Mouse (Mus musculus) intestine, embryonic 15.5 days (tissue): Measurements from ENCODE around the gene Prkce. TPM values are rescaled to one million over a fixed set of nuclear protein-coding genes. Genes with fewer than 3 reads are reported as not detected.

Source experiments
- ATAC-seq: fragments of 200-750 bp; cut with Nextera tagmentation; 2 replicates; pipeline ENCODE4 v1.8.0; 2017; ENCODE audit warnings: moderate TSS enrichment, moderate library complexity
- H3K27ac ChIP-seq: fragments of 300-500 bp; sonication (generic); 2 replicates; pipeline ENCODE4 v1.5.1; 2015; ENCODE audit warnings: mild to moderate bottlenecking, inconsistent platforms
- H3K27me3 ChIP-seq: fragments of 300-500 bp; sonication (generic); replicated peaks from 2 replicates; pipeline ENCODE4 v1.6.1; 2015; ENCODE audit warnings: inconsistent platforms
- H3K36me3 ChIP-seq: fragments of 300-500 bp; sonication (generic); 2 replicates; pipeline ENCODE4 v1.6.1; 2015; ENCODE audit warnings: inconsistent platforms
- H3K4me1 ChIP-seq: fragments of 300-500 bp; sonication (generic); replicated peaks from 2 replicates; pipeline ENCODE4 v1.6.1; 2015; ENCODE audit warnings: inconsistent platforms
- H3K4me2 ChIP-seq: fragments of 300-500 bp; sonication (generic); replicated peaks from 2 replicates; pipeline ENCODE4 v1.6.1; 2015; ENCODE audit warnings: mild to moderate bottlenecking, inconsistent platforms
- H3K4me3 ChIP-seq: fragments of 300-500 bp; sonication (generic); replicated peaks from 2 replicates; pipeline ENCODE4 v1.5.1; 2015; ENCODE audit warnings: inconsistent platforms
- H3K9ac ChIP-seq: fragments of 300-500 bp; sonication (generic); 2 replicates; pipeline ENCODE4 v1.6.1; 2015; ENCODE audit warnings: inconsistent platforms
- H3K9me3 ChIP-seq: fragments of 300-500 bp; sonication (generic); 2 replicates; pipeline ENCODE4 v1.6.1; 2016; ENCODE audit warnings: inconsistent platforms
- WGBS: fragments of 180-500 bp; shearing (Covaris S2); methylation state at CpG from one replicate; pipeline ENCODE4 v1.1.7; 2015; 5-methylcytosine and 5-hydroxymethylcytosine counted together
- polyA plus RNA-seq: library from polyadenylated mRNA; unstranded; fragments of >200 nt; fragmentation: Nextera tagmentation; extraction: Ambion mirVana; gene quantifications from 2 replicates; pipeline ENCODE4 v1.2.1, GENCODE M21; 2015

The Prkce gene
- polyA plus RNA-seq, 1 experiment from 2014 or later = 6.6 TPM

- no peak for ATAC-seq
- Histone ChIP-seq H3K9me3 (no peaks in the 10 kb centered on the region), H3K36me3 (no peaks in the 10 kb centered on the region), H3K27me3 (no peaks in the 10 kb centered on the region), H3K4me1 (peaks cover 20% of the 10 kb centered on the region), H3K27ac (no peak overlapping the region), H3K9ac (no peak overlapping the region), H3K4me3 (no peak overlapping the region), H3K4me2 (no peak overlapping the region)
- WGBS = 53% methylated on average over 7 of the region's 7 CpGs
Measured at GRCm38 (mm10) chr17:86355772-86356451, 188.3 kb downstream of the Prkce start.

- 30% methylated on average over 5 of the region's 5 CpGs for WGBS
- H3K4me1 ChIP-seq = peaks cover 13% of the 10 kb centered on the region
- no peak overlapping the region for H3K27ac ChIP-seq
- no peaks in the 10 kb centered on the region for H3K9me3 ChIP-seq
- H3K36me3 ChIP-seq = no peaks in the 10 kb centered on the region
- H3K4me3 ChIP-seq = no peak overlapping the region
- no peak overlapping the region for H3K9ac ChIP-seq
- peak; percentile 62 for ATAC-seq
- H3K4me2 ChIP-seq = no peak overlapping the region
- no peaks in the 10 kb centered on the region for H3K27me3 ChIP-seq
Measured at GRCm38 (mm10) chr17:86358388-86358787, 190.8 kb downstream of the Prkce start.

GRCm38 (mm10) chr17:86358847-86359246 lies 191.3 kb downstream of the Prkce start:
- Histone ChIP-seq H3K27ac (0 out of 2 replicates have a peak overlapping the region, but pooled peaks have one; percentile 14), H3K36me3 (no peaks in the 10 kb centered on the region), H3K4me1 (peaks cover 13% of the 10 kb centered on the region), H3K27me3 (no peaks in the 10 kb centered on the region), H3K4me2 (no peak overlapping the region), H3K9me3 (no peaks in the 10 kb centered on the region), H3K9ac (no peak overlapping the region), H3K4me3 (no peak overlapping the region)
- 47% methylated on average over 4 of the region's 4 CpGs for WGBS
- no peak for ATAC-seq

- no peak for ATAC-seq
- no peak overlapping the region for H3K4me2 ChIP-seq
- 96% methylated on average over 3 of the region's 3 CpGs for WGBS
- no peak overlapping the region for H3K9ac ChIP-seq
- no peaks in the 10 kb centered on the region for H3K27me3 ChIP-seq
- H3K9me3 ChIP-seq = no peaks in the 10 kb centered on the region
- H3K27ac ChIP-seq = no peak overlapping the region
- H3K4me1 ChIP-seq = peaks cover 19% of the 10 kb centered on the region
- no peaks in the 10 kb centered on the region for H3K36me3 ChIP-seq
- H3K4me3 ChIP-seq = no peak overlapping the region
Measured at GRCm38 (mm10) chr17:86360849-86361248, 193.3 kb downstream of the Prkce start.

GRCm38 (mm10) chr17:86363356-86363755 lies 195.8 kb downstream of the Prkce start:
- no peak for ATAC-seq
- WGBS = 64% methylated on average over 5 of the region's 5 CpGs
- no peak overlapping the region for H3K9ac ChIP-seq

GRCm38 (mm10) chr17:86364349-86365075 lies 196.9 kb downstream of the Prkce start:
- 45% methylated on average over 16 of the region's 16 CpGs for WGBS
- H3K4me2 ChIP-seq = no peak overlapping the region
- H3K27ac ChIP-seq = no peak overlapping the region
- H3K4me3 ChIP-seq = no peak overlapping the region
- H3K27me3 ChIP-seq = no peaks in the 10 kb centered on the region
- H3K9me3 ChIP-seq = no peaks in the 10 kb centered on the region
- peaks cover 13% of the 10 kb centered on the region; the same call in 1 of the 2 replicates for H3K4me1 ChIP-seq
- no peaks in the 10 kb centered on the region for H3K36me3 ChIP-seq
- no peak for ATAC-seq
- no peak overlapping the region for H3K9ac ChIP-seq

More at GRCm38 (mm10) chr17:86363356-86363755, 195.8 kb downstream of the Prkce start:
- Histone ChIP-seq H3K4me1 (peaks cover 19% of the 10 kb centered on the region), H3K36me3 (no peaks in the 10 kb centered on the region), H3K27me3 (no peaks in the 10 kb centered on the region), H3K9me3 (no peaks in the 10 kb centered on the region), H3K4me2 (no peak overlapping the region), H3K4me3 (no peak overlapping the region), H3K27ac (no peak overlapping the region)

GRCm38 (mm10) chr17:86366919-86367318 lies 199.3 kb downstream of the Prkce start:
- Histone ChIP-seq H3K9ac (no peak overlapping the region), H3K36me3 (no peaks in the 10 kb centered on the region), H3K4me3 (no peak overlapping the region), H3K4me1 (peaks cover 23% of the 10 kb centered on the region), H3K9me3 (no peaks in the 10 kb centered on the region), H3K27me3 (no peaks in the 10 kb centered on the region), H3K4me2 (no peak overlapping the region), H3K27ac (no peak overlapping the region)
- no peak for ATAC-seq
- WGBS = 75% methylated on average over 10 of the region's 10 CpGs

- 38% methylated on average over 7 of the region's 7 CpGs for WGBS
- no peak overlapping the region for H3K9ac ChIP-seq
- H3K27me3 ChIP-seq = no peaks in the 10 kb centered on the region
- H3K27ac ChIP-seq = no peak overlapping the region
- H3K9me3 ChIP-seq = no peaks in the 10 kb centered on the region
- ATAC-seq = no peak
- no peaks in the 10 kb centered on the region for H3K36me3 ChIP-seq
- H3K4me2 ChIP-seq = no peak overlapping the region
- H3K4me1 ChIP-seq = peaks cover 23% of the 10 kb centered on the region
- no peak overlapping the region for H3K4me3 ChIP-seq
Measured at GRCm38 (mm10) chr17:86367676-86368075, 200.1 kb downstream of the Prkce start.

- Histone ChIP-seq H3K4me2 (no peak overlapping the region), H3K9me3 (no peaks in the 10 kb centered on the region), H3K4me3 (no peak overlapping the region), H3K4me1 (peaks cover 22% of the 10 kb centered on the region), H3K36me3 (no peaks in the 10 kb centered on the region), H3K27ac (no peak overlapping the region), H3K27me3 (no peaks in the 10 kb centered on the region), H3K9ac (no peak overlapping the region)
- 53% methylated on average over 8 of the region's 8 CpGs for WGBS
- no peak for ATAC-seq
Measured at GRCm38 (mm10) chr17:86370106-86370742, 202.6 kb downstream of the Prkce start.

GRCm38 (mm10) chr17:86371101-86371561 lies 203.5 kb downstream of the Prkce start:
- Histone ChIP-seq H3K4me3 (no peak overlapping the region), H3K9ac (no peak overlapping the region), H3K27ac (peak overlapping the region; percentile 22; the same call in 1 of the 2 replicates), H3K9me3 (no peaks in the 10 kb centered on the region), H3K36me3 (no peaks in the 10 kb centered on the region), H3K4me1 (peaks cover 22% of the 10 kb centered on the region), H3K27me3 (no peaks in the 10 kb centered on the region), H3K4me2 (no peak overlapping the region)
- WGBS = 33% methylated on average over 4 of the region's 4 CpGs
- no peak for ATAC-seq

- no peaks in the 10 kb centered on the region for H3K27me3 ChIP-seq
- 74% methylated on average over 6 of the region's 6 CpGs for WGBS
- no peak overlapping the region for H3K9ac ChIP-seq
- ATAC-seq = no peak
- peaks cover 16% of the 10 kb centered on the region for H3K4me1 ChIP-seq
- H3K36me3 ChIP-seq = no peaks in the 10 kb centered on the region
- no peak overlapping the region for H3K4me2 ChIP-seq
- H3K4me3 ChIP-seq = no peak overlapping the region
- no peaks in the 10 kb centered on the region for H3K9me3 ChIP-seq
- no peak overlapping the region for H3K27ac ChIP-seq
Measured at GRCm38 (mm10) chr17:86376389-86376788, 208.8 kb downstream of the Prkce start.

- no peaks in the 10 kb centered on the region for H3K36me3 ChIP-seq
- no peak overlapping the region for H3K4me2 ChIP-seq
- H3K27ac ChIP-seq = no peak overlapping the region
- H3K4me3 ChIP-seq = no peak overlapping the region
- H3K9ac ChIP-seq = no peak overlapping the region
- peaks cover 13% of the 10 kb centered on the region for H3K4me1 ChIP-seq
- H3K9me3 ChIP-seq = no peaks in the 10 kb centered on the region
- WGBS = 92% methylated on average over 9 of the region's 9 CpGs
- no peaks in the 10 kb centered on the region for H3K27me3 ChIP-seq
- ATAC-seq = no peak
Measured at GRCm38 (mm10) chr17:86377863-86378262, 210.3 kb downstream of the Prkce start.
